Mouse (Mus musculus) T-helper 2 cell (primary cell): ENCODE results near the gene Gm12166.

ENCODE experiments used
- in situ Hi-C: fragments of 300-600 bp; cut with MboI, MseI; formaldehyde crosslinking; loops from one replicate; pipeline ENCODE4 v1.15.1; 2025; ENCODE audit warnings: high pct_unique_total_duplicates

Gm12166 gene

DNA sequence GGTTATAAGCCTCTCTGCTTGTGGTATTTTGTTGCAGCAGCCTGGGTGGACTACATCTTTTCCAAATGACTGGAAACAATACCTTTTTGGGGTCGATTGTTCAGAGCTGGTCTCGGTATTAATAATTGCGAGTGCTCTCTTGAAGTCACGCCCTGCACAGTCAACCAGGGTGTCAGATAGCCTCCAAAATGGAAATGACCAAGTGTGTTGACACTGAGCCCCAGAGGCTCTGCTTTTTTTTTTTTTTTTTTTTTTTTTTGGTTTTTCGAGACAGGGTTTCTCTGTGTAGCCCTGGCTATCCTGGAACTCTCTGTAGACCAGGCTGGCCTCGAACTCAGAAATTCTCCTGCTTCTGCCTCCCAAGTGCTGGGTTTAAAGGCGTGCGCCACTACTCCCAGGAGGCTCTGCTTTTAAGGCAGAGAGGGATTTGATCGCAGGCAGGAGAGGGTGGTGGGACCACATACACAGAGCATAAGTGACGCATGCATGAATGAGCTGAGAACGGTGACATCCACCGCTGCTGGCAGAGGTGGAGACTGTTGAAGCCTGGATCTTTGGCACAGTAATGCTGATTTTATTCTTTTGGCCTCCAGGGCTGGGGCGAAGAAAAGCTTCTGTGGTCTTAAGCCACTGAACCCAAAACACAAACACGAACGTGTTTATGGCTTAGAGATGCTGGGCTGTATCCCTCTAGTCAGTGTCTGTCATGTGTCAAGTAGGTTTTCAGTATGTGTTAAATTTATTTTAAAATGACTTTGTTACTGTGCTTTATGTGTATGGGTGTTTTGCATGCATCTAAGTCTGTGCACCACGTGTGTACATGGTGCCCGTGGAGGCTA lies 21.9 kb upstream of the Gm12166 start:
- in situ Hi-C loops = no loop called here

DNA sequence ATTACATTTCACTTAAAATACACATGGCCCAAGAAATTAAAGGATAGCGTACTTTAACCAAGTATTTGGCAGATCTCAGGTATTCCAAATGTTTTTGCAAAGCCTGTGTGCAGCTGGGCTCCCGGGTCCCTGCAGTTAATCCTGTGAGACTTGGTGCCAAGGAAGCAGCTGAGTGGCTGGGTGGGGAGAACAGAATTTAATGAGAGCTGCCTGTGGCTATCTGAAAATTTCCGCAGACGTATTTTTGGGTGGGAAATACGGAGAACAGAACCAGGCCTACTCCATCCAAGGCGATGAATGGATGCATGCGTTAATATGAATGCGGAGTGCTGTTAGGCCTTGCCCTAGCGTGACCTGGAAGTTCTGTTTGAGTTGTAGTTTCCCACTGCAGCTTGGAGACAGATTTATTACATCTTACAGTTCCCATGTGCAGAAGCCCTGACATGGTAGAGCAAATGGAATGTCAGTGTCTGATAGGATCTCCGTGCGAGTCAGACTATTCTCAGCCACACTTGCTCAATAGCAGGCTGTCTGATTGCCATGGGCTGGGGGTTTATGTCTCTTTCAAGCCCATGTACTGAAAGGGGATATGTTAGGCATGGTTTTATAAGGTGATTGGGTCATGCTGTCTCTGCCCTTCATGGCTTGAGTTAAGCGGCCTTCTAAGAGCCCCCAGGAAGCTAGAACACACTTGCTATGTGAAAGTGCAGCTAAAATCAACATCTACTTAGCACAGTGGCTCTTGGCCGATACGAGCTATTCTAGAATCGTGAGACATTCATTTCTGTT lies 21.1 kb upstream of the Gm12166 start:
- in situ Hi-C loops = no loop called here

DNA sequence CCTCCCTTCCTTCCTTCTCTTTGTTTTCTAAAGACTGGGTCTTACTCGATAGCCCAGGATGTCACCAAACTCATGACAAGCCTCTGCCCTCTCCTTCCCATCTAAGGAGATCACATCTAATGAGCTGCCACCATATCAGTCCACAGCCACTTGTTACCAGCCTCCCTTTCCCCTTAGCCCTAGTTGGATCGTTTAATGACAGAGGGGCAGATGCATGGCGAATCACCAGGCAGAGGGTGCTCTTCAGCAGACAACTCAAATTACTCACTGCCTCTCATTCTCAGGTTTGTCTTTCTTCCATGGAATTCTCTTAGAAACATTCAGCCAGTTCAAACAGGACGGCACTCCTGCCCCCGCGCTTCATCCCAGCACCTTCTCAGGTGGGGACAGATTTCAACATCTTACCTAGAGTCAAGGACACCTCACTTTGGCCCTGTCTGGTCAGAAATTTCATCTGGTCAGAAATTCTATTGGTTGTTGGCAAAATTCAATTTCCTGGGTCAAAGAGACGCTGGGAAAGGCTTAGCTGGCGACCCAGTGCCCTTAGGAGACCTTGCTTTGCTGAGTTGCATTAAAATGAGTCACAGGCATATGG lies 20.4 kb upstream of the Gm12166 start:
- in situ Hi-C loops = no loop called here

DNA sequence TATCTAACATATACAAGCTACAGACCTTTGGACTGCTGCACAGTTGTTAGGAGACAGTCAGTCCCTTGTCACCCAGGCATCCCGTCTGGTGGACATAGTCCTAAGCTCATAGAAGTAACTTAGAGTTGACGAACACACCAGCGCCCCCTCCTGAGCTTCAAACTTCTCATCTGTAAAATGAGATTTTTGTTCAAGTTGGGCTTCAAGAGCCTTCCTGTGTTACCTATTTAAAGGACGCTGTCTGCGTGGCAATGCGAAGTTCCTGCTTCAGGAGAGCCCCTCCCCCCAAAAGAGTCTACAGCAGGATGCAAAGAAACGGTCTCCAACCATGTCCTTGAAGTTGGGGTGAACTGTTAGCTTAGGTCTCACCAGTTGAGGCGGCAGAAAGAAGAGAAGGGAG lies 18.7 kb upstream of the Gm12166 start:
- in situ Hi-C loops = no loop called here

DNA sequence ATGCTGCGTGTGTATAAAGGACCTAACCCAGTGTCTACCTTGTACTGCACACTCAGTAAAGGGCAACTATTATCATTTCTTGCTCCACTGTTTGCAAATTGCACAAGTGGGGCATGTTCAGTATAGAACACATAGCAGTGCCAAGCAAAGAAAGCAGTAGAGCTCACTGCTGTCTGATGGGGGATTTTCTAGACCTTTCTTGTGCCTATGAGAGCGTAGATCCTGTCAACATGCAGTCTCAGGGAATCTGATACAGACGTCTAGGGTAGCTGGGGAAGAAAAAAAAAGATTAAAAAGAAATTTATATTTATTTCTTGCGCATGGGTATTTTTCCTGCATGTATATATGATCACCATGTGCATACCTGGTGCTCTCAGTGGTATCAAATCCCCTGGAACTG lies 18.0 kb upstream of the Gm12166 start:
- in situ Hi-C loops = no loop called here

DNA sequence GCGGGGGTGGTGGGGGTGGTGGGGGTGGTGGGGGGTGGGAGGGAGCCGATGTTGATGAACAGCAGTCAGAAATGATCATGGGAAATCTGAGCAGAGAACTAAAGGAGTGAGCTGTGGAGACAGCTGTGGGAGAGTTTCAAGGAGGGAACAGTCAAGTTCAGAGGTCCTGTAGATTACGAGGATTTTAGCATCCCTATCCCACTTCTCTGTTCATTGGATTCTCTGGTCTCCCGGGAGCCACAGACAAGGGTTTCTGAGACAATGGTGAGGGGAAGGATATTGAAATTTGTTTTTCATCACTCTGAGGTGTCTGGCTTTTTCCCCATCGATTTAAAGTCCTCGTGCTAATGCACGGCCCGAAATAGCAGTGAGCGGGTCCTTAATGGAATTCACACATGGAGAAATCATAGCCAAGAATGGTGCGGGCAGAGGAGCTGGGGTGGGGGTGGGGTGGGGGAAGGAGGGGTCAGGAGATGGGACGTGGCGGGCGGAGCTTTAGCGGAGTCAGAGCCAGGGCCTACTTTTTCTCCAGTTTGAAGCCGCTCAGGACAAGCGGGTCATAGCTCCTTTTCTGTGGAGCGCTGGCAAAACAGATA lies 17.4 kb upstream of the Gm12166 start:
- in situ Hi-C loops = no loop called here

DNA sequence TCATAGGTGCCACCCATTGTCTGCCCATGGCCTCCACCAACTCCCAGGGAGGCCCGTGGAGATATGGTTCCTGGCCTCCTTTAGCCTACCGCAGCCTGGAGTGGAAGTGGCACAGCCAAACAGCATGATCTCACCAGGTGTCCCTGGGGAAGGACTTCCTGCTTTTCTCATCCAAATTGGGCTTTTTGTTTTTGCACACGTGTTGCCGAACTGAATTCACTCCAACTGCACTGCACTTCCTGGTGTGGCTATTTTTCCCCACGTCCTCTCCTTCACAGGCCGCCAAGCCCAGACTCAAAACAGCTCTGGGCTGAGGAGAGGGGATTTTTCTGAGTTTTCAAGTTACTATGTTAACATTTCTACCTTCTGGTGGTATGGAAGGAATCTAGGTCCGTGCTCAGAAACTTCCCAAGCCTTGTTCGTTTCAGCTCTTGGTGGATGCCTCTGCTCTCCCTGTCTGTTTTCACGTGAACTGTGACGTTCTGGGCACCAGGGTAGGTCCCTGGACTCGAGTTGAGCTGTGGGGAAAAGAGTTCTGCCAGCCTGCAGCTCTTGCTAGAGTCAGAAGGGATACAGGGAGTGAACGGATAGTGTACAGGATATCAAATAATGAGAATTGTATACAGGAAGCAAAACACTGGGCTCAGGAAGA lies 16.8 kb upstream of the Gm12166 start:
- in situ Hi-C loops = no loop called here

DNA sequence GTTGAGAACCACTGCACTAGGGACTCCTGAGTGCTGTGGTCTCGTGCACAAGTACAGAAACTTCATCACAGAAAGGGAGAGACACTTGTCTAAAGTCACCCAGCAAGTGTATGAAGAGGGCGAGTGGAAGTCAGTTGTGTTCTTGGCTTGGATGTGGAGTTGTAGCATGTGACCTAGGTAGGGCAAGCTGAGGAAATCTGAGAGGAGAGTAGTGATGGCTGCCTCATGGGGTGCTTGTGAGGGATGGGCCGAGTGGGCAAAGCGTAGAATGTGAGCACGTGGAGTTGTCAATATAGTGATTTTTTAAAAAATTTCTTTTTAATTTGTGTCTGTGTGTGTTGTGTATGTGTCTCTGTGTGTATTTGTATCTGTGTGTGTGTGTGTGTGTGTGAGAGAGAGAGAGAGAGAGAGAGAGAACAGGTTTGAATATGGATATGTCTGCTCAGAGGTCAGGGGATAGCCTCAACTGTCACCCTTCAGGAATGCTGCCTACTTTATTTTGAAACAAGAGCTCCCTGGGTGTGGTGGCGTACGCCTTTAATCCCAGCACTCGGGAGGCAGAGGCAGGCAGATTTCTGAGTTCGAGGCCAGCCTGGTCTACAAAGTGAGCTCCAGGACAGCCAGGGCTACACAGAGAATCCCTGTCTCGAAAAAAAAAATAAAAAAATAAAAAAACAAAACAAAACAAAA lies 15.4 kb upstream of the Gm12166 start:
- in situ Hi-C loops = no loop called here

DNA sequence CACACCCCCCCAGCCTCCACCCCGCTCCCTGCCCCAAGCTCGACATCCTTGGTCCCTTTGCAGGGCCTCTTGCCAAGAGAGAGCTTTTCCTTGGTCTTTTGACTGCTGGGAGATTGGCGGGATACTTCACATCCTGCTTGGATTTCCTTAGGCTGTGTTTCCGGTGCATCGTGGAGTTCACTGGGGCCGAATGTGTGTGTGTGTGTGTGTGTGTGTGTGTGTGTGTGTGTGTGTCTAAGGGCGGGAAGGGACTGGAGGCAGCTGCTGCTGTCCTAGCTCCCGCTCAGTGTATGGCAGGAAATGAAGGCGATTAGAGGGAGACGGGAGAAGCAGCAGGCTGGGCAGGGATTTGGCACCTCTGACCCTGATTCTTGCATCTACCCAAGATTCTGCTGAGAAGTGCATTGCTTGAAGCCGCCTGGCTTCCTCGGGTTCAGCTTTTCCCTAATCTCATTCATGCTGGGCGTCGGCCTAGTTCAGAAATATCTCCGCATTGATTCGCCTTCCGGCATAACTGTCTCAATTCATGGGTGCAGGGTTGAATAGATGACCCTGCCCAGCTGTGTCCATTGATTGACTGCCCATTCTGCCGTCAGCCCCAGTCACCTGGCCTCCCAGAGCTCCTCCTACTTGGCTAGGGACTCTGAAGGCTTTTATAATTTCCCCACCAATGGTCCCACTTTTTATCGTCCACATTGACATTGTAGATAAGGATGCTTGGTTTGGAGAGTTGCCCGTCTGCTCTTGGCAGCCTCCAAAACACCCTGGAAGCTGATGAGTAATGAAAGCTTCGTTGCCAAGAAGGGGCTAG lies 13.3 kb upstream of the Gm12166 start:
- in situ Hi-C loops = no loop called here

DNA sequence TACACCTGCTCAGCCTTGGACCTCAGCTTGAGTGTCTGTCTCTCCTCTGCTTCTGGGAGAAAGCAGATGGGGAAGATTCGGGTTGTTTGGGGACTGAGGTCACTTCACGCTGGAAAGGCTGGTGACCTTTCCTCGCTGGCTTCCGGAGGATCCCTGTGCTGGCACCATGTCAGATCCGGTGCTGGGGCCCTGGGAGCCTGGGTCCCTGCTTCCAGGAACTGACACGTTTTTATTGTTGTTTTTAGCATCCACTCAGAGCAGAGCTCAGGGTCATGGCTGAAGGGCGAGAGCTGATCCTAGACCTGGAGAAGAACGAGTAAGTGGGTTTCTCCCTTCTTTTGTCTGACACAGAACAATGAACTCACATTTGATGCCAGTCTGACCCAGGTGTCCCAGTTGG lies 12.6 kb upstream of the Gm12166 start:
- in situ Hi-C loops = no loop called here

DNA sequence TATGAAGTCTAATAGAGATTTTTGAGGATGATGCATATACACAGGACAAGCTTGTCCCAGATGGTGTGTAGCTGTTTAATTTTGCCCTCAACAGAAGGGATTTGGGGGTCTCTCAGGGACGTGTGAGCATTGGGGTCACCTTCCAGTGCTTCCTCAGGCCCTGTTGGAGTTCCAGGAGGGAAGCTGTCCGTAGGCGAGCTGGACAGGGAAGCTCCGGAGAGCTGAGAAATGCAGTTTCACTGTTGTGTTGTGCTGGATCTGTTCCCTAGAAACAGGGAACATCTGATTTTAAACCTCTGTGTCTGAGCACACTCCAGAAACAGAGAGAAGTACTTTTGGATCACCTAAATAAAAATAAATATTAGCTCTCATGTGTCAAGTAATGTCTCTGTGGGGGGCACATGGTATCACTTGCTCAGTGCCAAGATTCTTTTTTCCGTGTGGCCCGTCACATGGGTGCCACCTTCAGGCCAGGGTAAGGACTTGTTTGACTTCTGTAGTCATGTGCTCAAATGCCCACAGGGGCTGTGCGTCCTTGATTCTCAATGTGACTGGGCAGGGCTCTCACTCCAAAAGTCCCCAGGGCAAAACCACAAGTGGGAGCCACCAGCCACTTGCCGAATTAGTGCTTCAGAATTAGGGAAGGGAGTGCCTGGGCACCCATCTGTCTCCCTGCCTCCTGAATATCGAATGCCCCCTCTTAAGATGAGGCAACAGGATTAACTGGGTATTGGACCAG lies 11.0 kb upstream of the Gm12166 start:
- in situ Hi-C loops = no loop called here

DNA sequence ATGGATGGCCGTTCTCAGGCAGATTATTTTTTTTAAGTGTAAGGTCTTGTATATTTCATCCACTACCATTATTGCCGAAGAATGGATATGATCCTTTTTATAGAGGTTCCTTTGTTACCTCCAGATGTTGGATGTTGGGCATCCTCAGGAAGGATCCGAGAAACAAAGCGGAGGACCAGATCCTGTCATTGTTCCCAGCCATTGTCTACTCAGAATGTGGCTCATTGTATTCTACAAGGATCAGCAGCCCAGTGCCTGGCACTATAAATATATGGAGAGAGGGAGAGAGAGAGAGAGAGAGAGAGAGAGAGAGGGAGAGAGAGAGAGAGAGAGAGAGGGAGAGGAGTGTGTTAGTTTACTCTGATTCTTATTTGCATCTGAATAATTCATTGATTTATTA lies 10.4 kb upstream of the Gm12166 start:
- in situ Hi-C loops = no loop called here

DNA sequence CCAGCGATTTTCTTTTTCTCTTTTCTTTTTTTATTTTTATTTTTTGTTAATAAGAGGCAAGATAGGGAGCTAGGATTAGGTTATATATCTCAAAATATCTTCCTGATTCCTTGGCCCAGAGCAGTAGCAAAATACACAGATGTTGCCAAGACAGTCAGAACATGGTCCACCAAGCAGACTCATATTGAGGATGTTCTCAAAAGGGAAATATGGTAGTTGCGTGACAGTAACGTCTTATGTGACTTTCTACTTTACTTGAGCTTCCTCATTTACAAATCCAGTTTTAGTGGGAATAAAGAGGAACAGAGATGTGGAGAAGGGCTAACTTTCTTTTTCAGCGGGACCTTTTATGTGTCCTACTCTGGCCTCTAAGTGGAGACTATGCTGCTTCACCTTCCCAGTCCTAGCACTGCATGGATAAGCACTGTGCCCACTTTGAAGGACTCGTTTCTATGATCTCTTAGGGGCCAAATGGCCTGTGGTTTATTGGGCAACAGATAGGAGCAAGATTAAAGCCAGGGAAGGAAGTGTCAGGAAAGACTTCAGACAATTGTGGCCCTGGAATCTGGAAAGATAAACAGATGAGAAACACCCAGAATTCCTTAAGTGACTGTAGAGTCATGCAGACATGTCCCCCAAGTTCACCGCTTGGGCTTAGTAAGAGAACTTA lies 9.8 kb upstream of the Gm12166 start:
- in situ Hi-C loops = no loop called here

DNA sequence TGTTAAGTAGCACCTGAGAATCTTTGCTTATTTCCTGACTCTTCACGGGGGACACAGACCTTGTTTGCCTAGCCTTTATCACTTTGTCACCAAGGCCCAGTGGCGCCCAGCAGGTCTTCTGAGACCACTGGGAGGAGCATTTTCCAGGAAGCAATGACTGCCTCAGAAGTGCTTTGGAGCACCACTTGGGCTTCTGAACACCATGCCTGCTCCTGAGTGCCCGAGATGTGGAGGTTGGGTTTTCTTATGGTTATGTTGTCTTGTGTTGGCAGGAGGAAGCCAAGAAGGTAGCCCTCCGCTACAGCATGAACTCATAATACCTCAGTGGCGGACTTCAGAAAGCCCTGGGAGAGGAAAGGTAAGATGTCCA lies 8.5 kb upstream of the Gm12166 start:
- in situ Hi-C loops = no loop called here

DNA sequence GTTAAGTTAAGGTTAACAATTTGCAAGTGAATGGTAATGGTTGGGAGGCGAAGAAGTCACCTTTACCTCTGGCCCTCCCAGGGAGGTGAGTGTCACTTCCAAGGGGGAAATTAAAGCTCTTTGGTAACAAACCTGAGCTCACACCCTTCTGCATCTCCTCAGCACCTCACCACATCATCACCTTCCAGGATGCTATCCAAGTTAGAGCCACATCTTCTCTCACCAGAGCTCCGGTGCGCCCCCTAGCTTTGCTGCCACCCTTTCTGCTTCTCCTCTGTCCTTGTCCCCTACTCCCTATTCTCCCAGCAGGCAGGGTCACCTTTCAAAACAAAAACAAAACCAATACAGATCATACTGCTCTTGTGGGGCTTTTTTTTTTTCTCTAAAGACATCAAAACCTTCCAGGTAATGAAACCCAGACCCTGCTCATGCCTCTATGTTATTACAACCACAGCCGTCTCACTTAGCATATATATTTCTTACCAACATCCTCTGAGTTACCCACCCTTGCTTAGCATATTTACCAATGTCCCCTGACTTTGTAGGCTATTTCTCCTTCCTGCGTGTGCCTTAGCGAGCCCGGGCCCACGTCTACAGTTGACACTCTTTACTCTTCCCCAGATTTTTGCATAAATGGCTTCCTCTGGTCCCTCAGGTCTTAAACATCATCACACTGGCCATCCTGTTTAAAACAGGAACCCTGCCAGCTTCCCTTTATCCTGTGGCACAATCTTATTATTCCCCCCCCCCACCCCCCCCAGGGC lies 7.9 kb upstream of the Gm12166 start:
- in situ Hi-C loops = loop anchor here (10.0 kb wide), 1 partner anchor 75 kb away; no protein-coding TSS in a partner anchor

DNA sequence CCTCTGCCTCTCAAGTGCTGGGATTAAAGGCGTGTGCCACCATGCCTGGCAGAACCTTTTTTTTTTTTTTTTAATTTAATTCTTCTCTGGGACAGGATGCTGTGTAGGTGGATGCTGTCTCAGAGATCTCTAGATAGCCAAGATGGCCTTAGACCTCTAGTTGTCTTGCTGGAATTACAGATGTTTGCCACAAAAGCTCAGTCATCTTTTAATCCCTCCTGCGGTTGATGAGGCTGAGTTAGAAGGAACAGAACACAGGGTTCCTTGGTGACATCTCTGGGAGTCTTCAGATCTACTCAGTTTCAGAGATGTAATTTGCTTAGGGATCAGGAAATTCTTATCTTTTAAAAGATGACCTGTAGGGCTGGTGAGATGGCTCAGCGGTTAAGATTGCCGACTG lies 6.8 kb upstream of the Gm12166 start:
- in situ Hi-C loops = loop anchor here (10.0 kb wide), 1 partner anchor 76 kb away; no protein-coding TSS in a partner anchor

DNA sequence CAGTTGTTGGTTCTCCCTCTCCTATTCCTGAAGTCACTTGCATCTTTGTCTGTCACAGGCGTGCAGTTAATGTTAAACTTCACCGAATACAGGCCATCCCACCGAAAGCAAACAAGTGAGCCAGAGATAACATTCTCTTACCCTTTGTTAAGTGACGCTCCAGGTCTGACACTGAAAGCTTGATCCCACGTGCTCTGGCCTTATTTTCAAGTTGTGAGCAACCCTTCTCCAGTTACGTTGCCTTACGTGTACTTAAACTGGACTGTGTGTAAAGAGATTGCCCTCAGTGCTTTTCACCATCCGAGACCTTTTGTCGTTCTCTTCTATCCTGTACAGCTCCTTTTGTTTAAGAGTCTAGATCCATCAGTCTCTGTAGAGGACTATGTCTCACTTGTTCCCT lies 5.9 kb upstream of the Gm12166 start:
- in situ Hi-C loops = loop anchor here (10.0 kb wide), 1 partner anchor 77 kb away; no protein-coding TSS in a partner anchor
